Mouse (Mus musculus) kidney, embryonic 14.5 days (tissue): ENCODE results near the gene Adap2. TPM values are rescaled to one million over a fixed set of nuclear protein-coding genes. Genes with fewer than 3 reads are reported as not detected.

ENCODE experiments used
- ATAC-seq: fragments of 200-750 bp; cut with Nextera tagmentation; 2 replicates; pipeline ENCODE4 v1.8.0; 2017; ENCODE audit warnings: moderate number of reproducible peaks, mild to moderate bottlenecking, moderate TSS enrichment, moderate library complexity; ENCODE audit not compliant: low FRiP score, low TSS enrichment
- H3K27ac ChIP-seq: fragments of 300-500 bp; sonication (generic); 2 replicates; pipeline ENCODE4 v1.5.1; 2014; ENCODE audit warnings: low read depth, mild to moderate bottlenecking, low read length, moderate library complexity, mixed read lengths
- H3K27me3 ChIP-seq: fragments of 300-500 bp; sonication (generic); 2 replicates; pipeline ENCODE4 v1.6.1; 2014; ENCODE audit warnings: mild to moderate bottlenecking, low read length; ENCODE audit not compliant: control insufficient read depth, insufficient read depth
- H3K36me3 ChIP-seq: fragments of 300-500 bp; sonication (generic); 2 replicates; pipeline ENCODE4 v1.6.1; 2014; ENCODE audit warnings: low read length, mixed read lengths; ENCODE audit not compliant: control insufficient read depth, insufficient read depth
- H3K4me1 ChIP-seq: fragments of 300-500 bp; sonication (generic); 2 replicates; pipeline ENCODE4 v1.6.1; 2014; ENCODE audit warnings: low read length, mixed read lengths; ENCODE audit not compliant: control insufficient read depth, insufficient read depth
- H3K4me2 ChIP-seq: fragments of 300-500 bp; sonication (generic); replicated peaks from 2 replicates; pipeline ENCODE4 v1.6.1; 2014; ENCODE audit warnings: low read depth, mild to moderate bottlenecking, low read length
- H3K4me3 ChIP-seq: fragments of 300-500 bp; sonication (generic); 2 replicates; pipeline ENCODE4 v1.5.1; 2014; ENCODE audit warnings: mild to moderate bottlenecking, low read length
- H3K9ac ChIP-seq: fragments of 300-500 bp; sonication (generic); 2 replicates; pipeline ENCODE4 v1.6.1; 2014; ENCODE audit warnings: low read depth, mild to moderate bottlenecking, low read length, moderate library complexity
- H3K9me3 ChIP-seq: fragments of 300-500 bp; sonication (generic); 2 replicates; pipeline ENCODE4 v1.6.1; 2016; ENCODE audit warnings: low read length; ENCODE audit not compliant: control insufficient read depth
- WGBS: fragments of 180-500 bp; shearing (Covaris S2); extraction: QIAGEN DNeasy Blood & Tissue Kit; methylation state at CpG from one replicate; pipeline ENCODE4 v1.1.7; 2014; 5-methylcytosine and 5-hydroxymethylcytosine counted together
- polyA plus RNA-seq: library from polyadenylated mRNA; unstranded; fragments of >200 nt; fragmentation: Nextera tagmentation; extraction: Ambion mirVana; gene quantifications from 2 replicates; pipeline ENCODE4 v1.2.1, GENCODE M21; 2014

Gene Adap2
- polyA plus RNA-seq, 1 experiment from 2014 or later = 2.1 TPM

DNA sequence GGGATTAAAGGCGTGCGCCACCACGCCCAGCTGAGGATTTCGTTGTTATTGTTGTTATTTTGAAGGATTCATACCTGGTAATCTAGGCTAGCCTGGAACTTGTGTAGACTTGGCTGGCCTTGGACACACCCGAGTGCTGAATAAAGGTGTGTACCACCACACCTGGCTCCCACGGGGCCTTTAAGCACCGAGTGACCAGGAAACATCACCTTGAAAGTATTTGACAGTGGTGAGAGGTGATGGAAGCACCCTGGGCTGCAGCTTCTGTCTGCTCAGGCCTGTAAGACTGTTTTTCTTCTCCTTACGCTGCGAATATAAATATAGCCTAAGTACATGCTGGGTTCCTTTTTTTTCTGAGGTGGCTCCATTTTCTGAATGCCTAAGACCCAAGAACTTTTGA is 14.2 kb downstream of the Adap2 start:
- Histone ChIP-seq H3K9ac (no peak overlapping the region), H3K27me3 (no peaks in the 10 kb centered on the region), H3K36me3 (no peaks in the 10 kb centered on the region), H3K4me1 (no peaks in the 10 kb centered on the region), H3K27ac (no peak overlapping the region), H3K4me3 (no peak overlapping the region), H3K4me2 (no peak overlapping the region), H3K9me3 (no peaks in the 10 kb centered on the region)
- 92% methylated on average over 9 of the region's 9 CpGs for WGBS
- ATAC-seq = no peak

DNA sequence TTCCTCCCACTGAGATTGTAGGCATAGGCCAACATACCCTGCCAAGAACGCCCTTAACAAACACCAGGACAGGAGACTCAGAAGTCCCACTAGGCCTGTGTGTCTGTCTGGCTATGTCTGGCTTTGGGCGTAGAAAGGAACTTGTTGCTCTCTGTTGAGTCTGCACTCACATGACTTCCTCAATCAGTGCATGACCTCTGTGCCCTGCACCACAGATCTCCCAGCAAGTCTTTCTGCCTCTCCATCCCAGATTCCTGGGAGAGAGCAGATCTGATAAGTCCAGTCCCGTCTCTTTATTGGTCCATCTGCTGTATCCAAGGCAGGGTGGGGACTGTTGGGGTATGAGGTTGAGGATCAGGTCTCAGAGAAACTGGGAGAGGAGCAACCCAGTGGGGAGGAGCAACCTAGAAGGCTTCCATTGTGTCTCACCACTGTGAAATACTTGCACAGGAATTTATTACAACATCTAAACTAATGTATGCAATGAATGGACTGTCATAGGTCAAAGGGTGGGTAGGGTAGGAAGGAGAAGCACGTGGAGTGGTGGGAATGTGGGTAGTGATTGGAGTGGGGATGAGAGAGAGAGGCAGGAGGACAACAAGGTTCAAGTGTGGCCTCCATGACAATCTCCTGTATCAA is 14.8 kb downstream of the Adap2 start:
- no peak for ATAC-seq
- Histone ChIP-seq H3K4me3 (no peak overlapping the region), H3K27me3 (no peaks in the 10 kb centered on the region), H3K4me2 (no peak overlapping the region), H3K9me3 (no peaks in the 10 kb centered on the region), H3K4me1 (no peaks in the 10 kb centered on the region), H3K9ac (no peak overlapping the region), H3K36me3 (no peaks in the 10 kb centered on the region), H3K27ac (no peak overlapping the region)
- 78% methylated on average over 4 of the region's 4 CpGs for WGBS

DNA sequence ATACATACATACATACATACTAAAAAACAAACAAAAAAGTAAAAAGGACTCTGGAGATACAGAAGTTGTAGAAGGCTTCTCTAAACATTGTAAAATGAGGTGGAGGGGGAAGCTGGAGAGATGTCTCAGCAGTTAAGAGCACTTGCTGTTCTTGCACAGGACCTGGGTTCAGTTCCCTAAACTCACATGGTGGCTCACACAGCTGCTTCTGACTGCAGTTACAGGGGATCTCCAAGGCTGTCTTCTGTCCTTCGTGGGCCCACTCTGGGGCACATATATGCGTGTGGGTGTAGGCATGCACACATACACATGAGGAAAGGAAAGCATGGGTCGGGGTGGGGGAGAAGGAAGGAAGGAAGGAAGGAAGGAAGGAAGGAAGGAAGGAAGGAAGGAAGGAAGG is 15.7 kb downstream of the Adap2 start:
- no peak overlapping the region for H3K9ac ChIP-seq
- no peak for ATAC-seq
- H3K27ac ChIP-seq = no peak overlapping the region
- no peaks in the 10 kb centered on the region for H3K36me3 ChIP-seq
- no peaks in the 10 kb centered on the region for H3K4me1 ChIP-seq
- no peak overlapping the region for H3K4me2 ChIP-seq
- H3K27me3 ChIP-seq = no peaks in the 10 kb centered on the region
- no peak overlapping the region for H3K4me3 ChIP-seq
- no peaks in the 10 kb centered on the region for H3K9me3 ChIP-seq
- WGBS = 92% methylated on average over 3 of the region's 3 CpGs

DNA sequence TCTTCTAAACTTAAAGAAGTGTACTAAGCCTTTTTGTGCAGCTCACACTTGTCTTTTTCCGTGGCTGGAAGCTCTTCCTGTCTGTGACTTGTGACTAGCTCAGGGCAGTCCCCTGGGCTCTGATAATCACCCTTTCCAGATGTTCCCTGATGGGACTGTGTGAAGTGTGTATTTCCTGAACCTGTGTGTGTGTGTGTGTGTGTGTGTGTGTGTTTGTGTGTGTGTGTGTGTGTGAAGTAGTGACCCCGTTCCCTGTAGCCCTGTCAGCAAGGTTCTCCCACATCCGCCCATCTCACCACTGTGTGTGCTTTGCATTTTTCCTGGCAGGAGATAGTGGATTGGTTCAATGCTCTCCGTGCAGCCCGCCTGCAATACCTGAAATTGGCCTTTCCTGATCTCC is 16.4 kb downstream of the Adap2 start:
- H3K4me1 ChIP-seq = no peaks in the 10 kb centered on the region
- H3K36me3 ChIP-seq = no peaks in the 10 kb centered on the region
- ATAC-seq = no peak
- no peak overlapping the region for H3K4me2 ChIP-seq
- 66% methylated on average over 5 of the region's 5 CpGs for WGBS
- no peak overlapping the region for H3K4me3 ChIP-seq
- no peak overlapping the region for H3K9ac ChIP-seq
- H3K27ac ChIP-seq = no peak overlapping the region
- H3K27me3 ChIP-seq = no peaks in the 10 kb centered on the region
- H3K9me3 ChIP-seq = no peaks in the 10 kb centered on the region

DNA sequence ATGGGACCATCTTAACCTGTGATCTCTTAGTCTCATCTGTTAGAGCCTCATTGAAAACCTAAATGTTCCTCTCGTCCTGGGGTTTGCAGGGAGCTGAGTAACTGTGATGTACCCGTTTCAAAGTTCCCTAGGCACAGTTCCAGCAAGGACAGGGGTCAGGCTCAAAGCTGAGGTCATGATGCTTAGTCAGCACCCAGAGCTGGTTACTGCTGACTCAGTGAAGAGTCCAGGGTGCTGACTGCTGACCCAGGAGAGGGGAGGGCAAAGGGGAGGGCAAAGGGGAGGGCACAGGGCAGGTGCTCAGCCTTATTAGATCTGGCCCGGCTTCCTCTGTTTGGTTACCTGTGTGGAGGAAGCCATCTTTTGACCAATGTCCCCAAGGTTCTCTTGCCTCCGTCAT is 18.0 kb downstream of the Adap2 start:
- H3K27ac ChIP-seq = no peak overlapping the region
- H3K4me3 ChIP-seq = no peak overlapping the region
- 70% methylated on average over 4 of the region's 4 CpGs for WGBS
- no peaks in the 10 kb centered on the region for H3K9me3 ChIP-seq
- no peak overlapping the region for H3K9ac ChIP-seq
- ATAC-seq = no peak
- no peaks in the 10 kb centered on the region for H3K36me3 ChIP-seq
- H3K4me2 ChIP-seq = no peak overlapping the region
- no peaks in the 10 kb centered on the region for H3K4me1 ChIP-seq
- no peaks in the 10 kb centered on the region for H3K27me3 ChIP-seq

DNA sequence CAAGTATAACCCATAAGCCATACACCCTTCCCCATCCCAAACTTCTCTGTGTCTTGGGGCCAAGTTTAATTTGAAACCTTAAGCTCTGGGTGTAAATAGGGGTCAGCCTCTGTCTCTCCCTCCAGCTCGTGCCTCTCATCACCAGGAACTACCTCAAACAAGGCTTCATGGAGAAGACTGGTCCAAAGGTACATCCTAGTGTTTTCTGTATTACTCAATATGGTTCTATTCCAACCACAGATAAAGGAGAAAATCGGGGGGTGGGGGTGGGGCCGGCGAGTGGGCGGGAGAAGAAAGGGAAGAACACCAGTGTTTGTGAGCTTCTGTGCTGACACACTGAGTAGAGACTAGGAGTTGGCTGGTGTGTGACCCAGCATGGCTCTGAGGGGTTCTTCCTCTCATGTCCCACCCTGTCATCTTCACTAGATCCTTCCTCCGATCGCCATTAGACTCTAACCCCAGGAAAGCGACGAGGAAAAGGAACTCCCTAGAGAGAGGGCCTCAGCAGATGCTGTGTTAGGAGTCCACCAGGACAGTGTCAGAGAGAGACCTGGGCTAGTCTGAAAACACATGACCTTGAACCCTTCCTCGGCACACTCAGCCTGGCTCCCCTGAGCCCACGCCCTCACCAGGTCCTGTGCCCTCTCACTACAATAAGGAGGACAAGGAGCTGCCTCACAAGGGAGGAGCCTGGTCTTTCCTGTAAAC is 20.2 kb downstream of the Adap2 start:
- Histone ChIP-seq H3K4me2 (no peak overlapping the region), H3K9ac (no peak overlapping the region), H3K9me3 (no peaks in the 10 kb centered on the region), H3K27me3 (no peaks in the 10 kb centered on the region), H3K4me3 (no peak overlapping the region), H3K36me3 (no peaks in the 10 kb centered on the region), H3K27ac (no peak overlapping the region), H3K4me1 (no peaks in the 10 kb centered on the region)
- 83% methylated on average over 11 of the region's 11 CpGs for WGBS
- no peak for ATAC-seq

DNA sequence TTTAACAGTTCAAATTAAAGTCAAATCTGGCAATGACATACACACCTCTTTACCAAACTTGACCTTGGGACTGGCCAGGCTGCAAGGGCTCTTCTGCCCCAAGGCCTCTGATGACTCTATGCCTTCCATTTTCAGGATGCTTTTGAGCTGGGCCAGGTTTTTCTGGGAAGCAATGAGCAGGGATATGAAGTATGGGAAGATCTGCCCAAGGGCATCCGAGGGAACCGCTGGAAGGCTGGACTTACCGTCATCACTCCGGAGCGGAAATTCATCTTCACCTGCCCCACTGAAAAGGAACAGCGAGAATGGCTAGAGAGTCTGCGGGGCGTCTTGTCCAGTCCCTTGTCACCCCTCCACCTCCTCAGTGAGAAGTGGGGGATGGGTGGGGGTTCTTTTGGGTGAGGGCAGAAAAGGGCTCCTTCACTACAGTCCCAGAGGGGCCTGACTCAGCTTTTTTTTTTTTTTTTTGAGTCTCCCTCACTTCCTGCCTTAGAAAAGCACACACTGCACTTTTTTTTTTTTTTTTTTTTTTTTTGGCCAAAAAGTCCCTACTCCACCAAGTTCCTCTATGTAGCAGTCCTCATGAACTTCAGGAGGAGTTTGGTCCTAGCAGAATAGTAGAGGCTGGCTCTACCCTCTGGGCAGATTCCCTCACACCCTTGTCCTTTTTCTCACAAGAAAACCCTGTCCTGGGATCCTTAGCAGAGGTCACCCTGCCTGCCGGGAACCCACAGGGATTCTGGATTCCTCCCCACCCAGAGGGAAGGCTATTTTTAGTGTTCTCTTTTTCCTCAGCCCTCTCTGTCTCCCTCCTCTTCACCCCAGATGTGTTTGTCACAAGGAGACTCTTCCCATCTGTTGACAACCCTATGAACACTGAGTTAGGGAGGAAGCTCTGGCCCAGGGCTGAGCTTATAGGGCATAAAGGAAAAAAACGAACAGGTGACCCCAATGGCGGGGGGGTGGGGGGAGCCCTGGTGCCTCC is 23.3 kb downstream of the Adap2 start:
- no peaks in the 10 kb centered on the region for H3K36me3 ChIP-seq
- H3K27me3 ChIP-seq = no peaks in the 10 kb centered on the region
- H3K9me3 ChIP-seq = no peaks in the 10 kb centered on the region
- no peak overlapping the region for H3K4me2 ChIP-seq
- no peak overlapping the region for H3K27ac ChIP-seq
- 80% methylated on average over 11 of the region's 11 CpGs for WGBS
- ATAC-seq = no peak
- H3K4me3 ChIP-seq = no peak overlapping the region
- H3K4me1 ChIP-seq = no peaks in the 10 kb centered on the region
- no peak overlapping the region for H3K9ac ChIP-seq

DNA sequence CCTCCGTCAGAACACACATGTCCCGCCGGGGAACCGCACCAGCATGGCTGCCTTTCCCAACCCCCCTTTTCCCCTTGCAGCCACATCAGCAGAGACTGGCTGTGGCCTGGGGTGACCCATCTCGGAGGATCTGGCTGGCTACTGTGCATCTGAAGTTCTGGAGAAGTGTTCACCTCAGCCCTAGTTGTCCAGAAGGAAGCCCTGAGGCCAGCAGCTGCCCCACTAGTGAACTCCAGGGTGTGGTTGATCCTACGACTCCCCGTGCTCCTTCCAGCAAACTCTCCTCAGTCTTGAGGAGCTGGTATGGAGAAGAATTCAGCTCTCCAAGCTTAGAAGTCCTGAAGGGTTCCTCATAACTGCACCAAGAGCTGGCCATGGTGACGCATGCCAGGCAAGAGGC is 24.4 kb downstream of the Adap2 start:
- no peak overlapping the region for H3K4me3 ChIP-seq
- ATAC-seq = no peak
- H3K27ac ChIP-seq = no peak overlapping the region
- no peaks in the 10 kb centered on the region for H3K9me3 ChIP-seq
- no peak overlapping the region for H3K9ac ChIP-seq
- WGBS = 87% methylated on average over 8 of the region's 8 CpGs
- no peaks in the 10 kb centered on the region for H3K4me1 ChIP-seq
- H3K27me3 ChIP-seq = no peaks in the 10 kb centered on the region
- H3K4me2 ChIP-seq = no peak overlapping the region
- no peaks in the 10 kb centered on the region for H3K36me3 ChIP-seq
